Mouse (Mus musculus) NIH3T3 (cell line): ENCODE results near the gene Gm4305.
"Not testable (repeated sequence)": the region's sequence is repeated elsewhere in the genome, so short reads cannot be mapped to it uniquely, and the experiment has no call there.

Source experiments
- DNase-seq: peaks from one replicate; pipeline ENCODE4 v3.0.0-alpha.2; 2012; ENCODE audit warnings: low read depth

Gm4305 gene

DNA sequence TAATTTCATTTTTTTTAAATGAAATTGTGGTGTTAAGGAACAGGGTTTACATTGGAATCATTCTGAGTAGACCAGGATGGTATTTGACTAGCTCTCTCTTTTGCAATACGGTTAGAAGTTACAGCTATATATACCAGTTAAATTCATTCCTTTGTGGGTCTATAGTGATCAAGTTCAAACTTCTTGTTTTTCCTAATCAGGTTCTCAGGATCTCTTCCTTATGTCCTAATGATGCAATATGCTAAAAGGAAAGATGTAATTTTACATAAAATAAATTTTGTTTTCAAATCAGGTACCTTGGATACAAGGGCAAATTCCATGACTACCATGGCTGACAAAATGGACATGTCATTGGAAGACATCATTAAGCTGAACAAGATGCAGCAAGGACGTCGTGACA is at the start of gene Gm4305:
Gm4305 (plus strand) TSS at position 301 of the 400 bp plus-strand sequence.
- DNase-seq = not testable (repeated sequence)

DNA sequence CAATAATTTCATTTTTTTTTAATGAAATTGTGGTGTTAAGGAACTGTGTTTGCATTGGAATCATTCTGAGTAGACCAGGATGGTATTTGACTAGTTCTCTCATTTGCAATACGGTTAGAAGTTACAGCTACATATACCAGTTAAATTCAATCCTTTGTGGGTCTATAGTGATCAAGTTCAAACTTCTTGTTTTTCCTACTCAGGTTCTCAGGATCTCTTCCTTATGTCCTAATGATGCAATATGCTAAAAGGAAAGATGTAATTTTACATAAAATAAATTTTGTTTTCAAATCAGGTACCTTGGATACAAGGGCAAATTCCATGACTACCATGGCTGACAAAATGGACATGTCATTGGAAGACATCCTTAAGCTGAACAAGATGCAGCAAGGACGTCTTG is 15.5 kb upstream of the Gm4305 start, which contains the start of gene Gm4301:
Gm4301 (plus strand) TSS at position 301 of the 400 bp plus-strand sequence.
- DNase-seq = not testable (repeated sequence)

DNA sequence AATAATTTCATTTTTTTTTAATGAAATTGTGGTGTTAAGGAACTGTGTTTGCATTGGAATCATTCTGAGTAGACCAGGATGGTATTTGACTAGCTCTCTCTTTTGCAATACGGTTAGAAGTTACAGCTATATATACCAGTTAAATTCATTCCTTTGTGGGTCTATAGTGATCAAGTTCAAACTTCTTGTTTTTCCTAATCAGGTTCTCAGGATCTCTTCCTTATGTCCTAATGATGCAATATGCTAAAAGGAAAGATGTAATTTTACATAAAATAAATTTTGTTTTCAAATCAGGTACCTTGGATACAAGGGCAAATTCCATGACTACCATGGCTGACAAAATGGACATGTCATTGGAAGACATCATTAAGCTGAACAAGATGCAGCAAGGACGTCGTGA is 10.4 kb upstream of the Gm4305 start, which contains the start of gene Gm4302:
Gm4302 (plus strand) TSS at position 301 of the 400 bp plus-strand sequence.
- DNase-seq = not testable (repeated sequence)

DNA sequence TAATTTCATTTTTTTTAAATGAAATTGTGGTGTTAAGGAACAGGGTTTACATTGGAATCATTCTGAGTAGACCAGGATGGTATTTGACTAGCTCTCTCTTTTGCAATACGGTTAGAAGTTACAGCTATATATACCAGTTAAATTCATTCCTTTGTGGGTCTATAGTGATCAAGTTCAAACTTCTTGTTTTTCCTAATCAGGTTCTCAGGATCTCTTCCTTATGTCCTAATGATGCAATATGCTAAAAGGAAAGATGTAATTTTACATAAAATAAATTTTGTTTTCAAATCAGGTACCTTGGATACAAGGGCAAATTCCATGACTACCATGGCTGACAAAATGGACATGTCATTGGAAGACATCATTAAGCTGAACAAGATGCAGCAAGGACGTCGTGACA is 5.2 kb upstream of the Gm4305 start, which contains the start of gene Gm4303:
Gm4303 (plus strand) TSS at position 301 of the 400 bp plus-strand sequence.
- DNase-seq = not testable (repeated sequence)

DNA sequence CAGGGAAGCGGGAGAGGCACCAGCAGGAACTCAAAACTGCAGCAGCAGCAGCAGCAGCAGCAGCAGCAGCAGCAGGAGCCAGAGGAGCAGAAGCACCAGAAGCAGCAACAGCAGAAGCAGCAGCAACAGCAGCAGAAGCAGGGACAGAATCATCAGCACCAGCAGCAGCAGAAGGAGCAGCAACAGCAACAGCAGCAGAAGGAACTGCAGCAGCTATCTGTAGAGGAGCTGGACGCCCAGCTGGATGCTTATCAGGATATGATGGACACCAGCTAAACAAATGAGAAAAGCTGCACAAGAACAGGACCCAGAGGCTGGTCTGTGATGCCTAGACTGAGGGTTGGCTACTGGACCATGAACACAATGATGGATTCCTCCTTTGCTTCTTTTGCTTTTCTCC is 5.9 kb downstream of the Gm4305 start:
- peak; percentile 17 for DNase-seq

DNA sequence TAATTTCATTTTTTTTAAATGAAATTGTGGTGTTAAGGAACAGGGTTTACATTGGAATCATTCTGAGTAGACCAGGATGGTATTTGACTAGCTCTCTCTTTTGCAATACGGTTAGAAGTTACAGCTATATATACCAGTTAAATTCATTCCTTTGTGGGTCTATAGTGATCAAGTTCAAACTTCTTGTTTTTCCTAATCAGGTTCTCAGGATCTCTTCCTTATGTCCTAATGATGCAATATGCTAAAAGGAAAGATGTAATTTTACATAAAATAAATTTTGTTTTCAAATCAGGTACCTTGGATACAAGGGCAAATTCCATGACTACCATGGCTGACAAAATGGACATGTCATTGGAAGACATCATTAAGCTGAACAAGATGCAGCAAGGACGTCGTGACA is 10.1 kb downstream of the Gm4305 start, which contains the start of gene Gm4307:
Gm4307 (plus strand) TSS at position 301 of the 400 bp plus-strand sequence.
- DNase-seq = not testable (repeated sequence)

DNA sequence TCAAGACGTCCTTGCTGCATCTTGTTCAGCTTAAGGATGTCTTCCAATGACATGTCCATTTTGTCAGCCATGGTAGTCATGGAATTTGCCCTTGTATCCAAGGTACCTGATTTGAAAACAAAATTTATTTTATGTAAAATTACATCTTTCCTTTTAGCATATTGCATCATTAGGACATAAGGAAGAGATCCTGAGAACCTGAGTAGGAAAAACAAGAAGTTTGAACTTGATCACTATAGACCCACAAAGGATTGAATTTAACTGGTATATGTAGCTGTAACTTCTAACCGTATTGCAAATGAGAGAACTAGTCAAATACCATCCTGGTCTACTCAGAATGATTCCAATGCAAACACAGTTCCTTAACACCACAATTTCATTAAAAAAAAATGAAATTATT is 31.6 kb downstream of the Gm4305 start, which contains the start of gene Gm4312:
Gm4312 (minus strand) TSS at position 101 of the 400 bp plus-strand sequence.
- DNase-seq = not testable (repeated sequence)
